Mouse (Mus musculus) CH12.LX (cell line): ENCODE data around the gene Proser2.

Experiments
- BHLHE40 ChIP-seq: IDR thresholded peaks from 2 replicates; pipeline ENCODE4 v1.6.1; 2011; ENCODE audit warnings: mild to moderate bottlenecking, low read depth, low read length, improper control_type of control experiment
- CTCF ChIP-seq, 2 experiments: IDR thresholded peaks in 1 of 2; conservative IDR thresholded peaks in 1 of 2; 2 replicates each; pipeline ENCODE4 v1.5.1; 2011 to 2012; ENCODE audit warnings: low read depth in 2 of 2, low read length in 2 of 2, improper control_type of control experiment in 1 of 2, inconsistent platforms in 1 of 2, mild to moderate bottlenecking in 1 of 2, moderate library complexity in 1 of 2
- E2F4 ChIP-seq: IDR thresholded peaks from 2 replicates; pipeline ENCODE4 v1.6.1; 2011; ENCODE audit warnings: low read depth, low read length, improper control_type of control experiment; ENCODE audit not compliant: insufficient replicate concordance
- EP300 ChIP-seq: IDR thresholded peaks from 2 replicates; pipeline ENCODE4 v1.6.1; 2011; ENCODE audit warnings: low read length, improper control_type of control experiment
- ZNF384 ChIP-seq: IDR thresholded peaks from 2 replicates; pipeline ENCODE4 v1.6.1; 2012; ENCODE audit warnings: low read depth, low read length, improper control_type of control experiment, inconsistent platforms

GRCm38 (mm10) chr2:6164606-6165290 is 34.7 kb upstream of the Proser2 start:
- TF ChIP-seq CTCF (conservative IDR thresholded peaks at IDR 0.05 in 1 of 2, IDR thresholded peaks at IDR 0.05 in 1 of 2; ENCODE audit: low read depth in 2 of 2, low read length in 2 of 2) (no peak), EP300 (no peak), BHLHE40 (no peak), ZNF384 (no peak), E2F4 (no peak)
